Mouse (Mus musculus) spleen, postnatal 10 days (tissue): ENCODE measurements at regions not wholly inside any gene's neighbourhood (a gene's known extent, or its start where the extent isn't known, plus 50 kb on each side); places are given as distances from the start of the nearest gene placed in this dataset.

Experiments
- DNase-seq, 2 experiments: peaks; one replicate each; pipeline ENCODE4 v3.0.0; 2021 to 2022; ENCODE audit warnings: low spot score in 2 of 2

GRCm38 (mm10) chr10:119395048-119395447, 58.6 kb upstream of the Grip1 start:
- no peak for DNase-seq

GRCm38 (mm10) chr10:119387924-119388323, 65.7 kb upstream of the Grip1 start:
- no peak for DNase-seq

GRCm38 (mm10) chr10:119382257-119382656, 71.4 kb upstream of the Grip1 start:
- DNase-seq: peak in 1 of 2 experiments; percentile 29

GRCm38 (mm10) chr10:119368566-119368965, 85.1 kb upstream of the Grip1 start:
- no peak for DNase-seq

GRCm38 (mm10) chr10:119363616-119364015, 90.0 kb upstream of the Grip1 start:
- peak in 1 of 2 experiments; percentile 52 for DNase-seq

GRCm38 (mm10) chr10:119358730-119359292, 94.8 kb upstream of the Grip1 start:
- no peak for DNase-seq

- no peak for DNase-seq
Measured at GRCm38 (mm10) chr10:119342317-119343114, 102.7 kb upstream of the Cand1 start.

- DNase-seq: no peak
Measured at GRCm38 (mm10) chr10:119340323-119340722, 100.5 kb upstream of the Cand1 start.

- DNase-seq: no peak
Measured at GRCm38 (mm10) chr10:119326912-119327311, 87.1 kb upstream of the Cand1 start.

- no peak for DNase-seq
Measured at GRCm38 (mm10) chr10:119319953-119320352, 80.1 kb upstream of the Cand1 start.

- no peak for DNase-seq
Measured at GRCm38 (mm10) chr10:119318416-119318815, 78.6 kb upstream of the Cand1 start.

GRCm38 (mm10) chr10:119311578-119311977, 71.7 kb upstream of the Cand1 start:
- no peak for DNase-seq

GRCm38 (mm10) chr10:119295740-119296139, 55.9 kb upstream of the Cand1 start:
- DNase-seq: no peak

- DNase-seq: peak in 1 of 2 experiments; percentile 40
Measured at GRCm38 (mm10) chr10:119294454-119295149, 54.7 kb upstream of the Cand1 start.

GRCm38 (mm10) chr10:119293372-119293771, 53.5 kb upstream of the Cand1 start:
- no peak for DNase-seq
